Comparison of ENCODE assay signal across 13 mouse cellular contexts in genomic region chr9:110875288-110875695, GRCm38 (mm10). TPM values are rescaled to one million over a fixed set of nuclear protein-coding genes. Genes with fewer than 3 reads are reported as not detected.
DNase-seq lines count a peak whose midpoint lies in the region; ATAC-seq lines count a peak whose summit lies in the region.
"Had no signal": no experiment of that assay in that cellular context is flagged by ENCODE, and none has a peak within 500 bp of the region (broad histone marks: within the 10 kb centered on the region; RNA-seq: fewer than 3 reads in every experiment).

No protein-coding gene starts in this region.

- H3K9me3 ChIP-seq in hindbrain, embryonic 16.5 days (ENCODE audit: control insufficient read depth, low read length), result no peaks in the 10 kb centered on the region
- H3K9me3 ChIP-seq in liver, embryonic 13.5 days (replicated peaks), result no peaks in the 10 kb centered on the region
- H3K9me3 ChIP-seq in neural tube, embryonic 14.5 days (ENCODE audit: control insufficient read depth, low read length), result no peaks in the 10 kb centered on the region
- H3K9me3 ChIP-seq: limb, embryonic 13.5 days had no signal

- peak; percentile 56 for DNase-seq in kidney, adult 18-20 months
- no peak for DNase-seq in kidney, postnatal 10 days
- no peak for DNase-seq in liver, embryonic 13.5 days
- DNase-seq in urinary bladder, postnatal 10 days (ENCODE audit: low spot score), result no peak
- no peak for DNase-seq in layer of hippocampus, adult 9-10 months (ENCODE audit: low spot score)
- DNase-seq: B cell, adult 2 months had no signal

- no peaks in the 10 kb centered on the region for H3K36me3 ChIP-seq in hindbrain, embryonic 16.5 days (ENCODE audit: control insufficient read depth, insufficient read depth, low read length)
- no peaks in the 10 kb centered on the region for H3K36me3 ChIP-seq in liver, embryonic 13.5 days
- H3K36me3 ChIP-seq in neural tube, embryonic 14.5 days (ENCODE audit: control insufficient read depth, insufficient read depth, low read length), result no peaks in the 10 kb centered on the region
- H3K36me3 ChIP-seq: limb, embryonic 13.5 days had no signal

- 9% methylated on average over 6 of the region's 6 CpGs for WGBS in hindbrain, embryonic 16.5 days
- 47% methylated on average over 4 of the region's 6 CpGs for WGBS in liver, embryonic 13.5 days (ENCODE audit: insufficient replicate concordance)
- WGBS in neural tube, embryonic 14.5 days, result 13% methylated on average over 6 of the region's 6 CpGs

- no peak overlapping the region for H3K4me3 ChIP-seq in hindbrain, embryonic 16.5 days (ENCODE audit: low read length)
- H3K4me3 ChIP-seq in liver, embryonic 13.5 days (replicated peaks), result no peak overlapping the region
- H3K4me3 ChIP-seq in neural tube, embryonic 14.5 days (ENCODE audit: low read depth, low read length), result no peak overlapping the region
- H3K4me3 ChIP-seq: limb, embryonic 13.5 days had no signal

- H3K4me1 ChIP-seq in hindbrain, embryonic 16.5 days (ENCODE audit: control insufficient read depth, insufficient read depth, low read depth, low read length), result peaks cover 34% of the 10 kb centered on the region
- H3K4me1 ChIP-seq in liver, embryonic 13.5 days (replicated peaks), result peaks cover 29% of the 10 kb centered on the region
- H3K4me1 ChIP-seq in neural tube, embryonic 14.5 days (ENCODE audit: control insufficient read depth, insufficient read depth, low read length), result peaks cover 14% of the 10 kb centered on the region

- no peak; the same call in 1 of the 2 replicates for ATAC-seq in hindbrain, embryonic 16.5 days
- peak; percentile 63 for ATAC-seq in liver, embryonic 13.5 days (ENCODE audit: low read depth)
- ATAC-seq in neural tube, embryonic 14.5 days (ENCODE audit: low read depth), result peak; percentile 42; the same call in 1 of the 2 replicates
- no peak for ATAC-seq in megakaryocyte-erythroid progenitor cell, adult 5-6 weeks (replicated peaks; ENCODE audit: low FRiP score, low TSS enrichment, poor library complexity, severe bottlenecking)
- ATAC-seq: inflammation-experienced regulatory T-cells, adult 6 months; Patski had no signal

- peaks cover 4% of the 10 kb centered on the region for H3K27me3 ChIP-seq in hindbrain, embryonic 16.5 days (replicated peaks; ENCODE audit: control insufficient read depth, insufficient read depth, low read length)
- peaks cover 57% of the 10 kb centered on the region for H3K27me3 ChIP-seq in liver, embryonic 13.5 days
- H3K27me3 ChIP-seq in neural tube, embryonic 14.5 days (ENCODE audit: control insufficient read depth, insufficient read depth, low read length), result peaks cover 18% of the 10 kb centered on the region
- H3K27me3 ChIP-seq: Patski had no signal

- H3K4me2 ChIP-seq in hindbrain, embryonic 16.5 days (ENCODE audit: low read length), result no peak overlapping the region
- no peak overlapping the region for H3K4me2 ChIP-seq in liver, embryonic 13.5 days
- H3K4me2 ChIP-seq in neural tube, embryonic 14.5 days (ENCODE audit: low read depth, low read length), result no peak overlapping the region
- H3K4me2 ChIP-seq: limb, embryonic 13.5 days had no signal

- peak overlapping the region; percentile 58 for H3K27ac ChIP-seq in hindbrain, embryonic 16.5 days (ENCODE audit: low read depth, low read length)
- peak overlapping the region; percentile 67 for H3K27ac ChIP-seq in liver, embryonic 13.5 days
- H3K27ac ChIP-seq in neural tube, embryonic 14.5 days (ENCODE audit: low read depth, low read length), result no peak overlapping the region
- H3K27ac ChIP-seq: limb, embryonic 13.5 days had no signal

- no peak overlapping the region for H3K9ac ChIP-seq in hindbrain, embryonic 16.5 days (ENCODE audit: low read depth, low read length)
- no peak overlapping the region for H3K9ac ChIP-seq in liver, embryonic 13.5 days
- no peak overlapping the region for H3K9ac ChIP-seq in neural tube, embryonic 14.5 days (replicated peaks; ENCODE audit: low read depth, low read length)
- H3K9ac ChIP-seq: limb, embryonic 13.5 days had no signal

RNA-seq across cellular contexts. Expression of gene Als2cl, which starts 4.4 kb away (rescaled TPM):
- polyA plus RNA-seq in hindbrain, embryonic 16.5 days (2015; fragmentation: Nextera tagmentation; extraction: Ambion mirVana), result 2.1 and 2.7 TPM in 2 replicates
- polyA plus RNA-seq in liver, embryonic 13.5 days (2015; fragmentation: Nextera tagmentation; extraction: Ambion mirVana), result 1.6 and 1.7 TPM in 2 replicates
- 1.5 and 2.6 TPM in 2 replicates for polyA plus RNA-seq in neural tube, embryonic 14.5 days (2014; fragmentation: Nextera tagmentation; extraction: Ambion mirVana)
- 3.7 TPM in 1 of 2 replicates, not detected in the other for total RNA-seq in megakaryocyte-erythroid progenitor cell, adult 5-6 weeks (2014; fragmentation: Nextera tagmentation)
- total RNA-seq in megakaryocyte-erythroid progenitor cell, adult 5-6 weeks (2017), result 0.66 and 1.0 TPM in 2 replicates

RNA-seq across cellular contexts. Expression of gene Tmie, which starts 4.6 kb away (rescaled TPM):
- polyA plus RNA-seq in hindbrain, embryonic 16.5 days (2015; fragmentation: Nextera tagmentation; extraction: Ambion mirVana), result 5.2 and 6.2 TPM in 2 replicates
- 1.3 and 1.6 TPM in 2 replicates for polyA plus RNA-seq in liver, embryonic 13.5 days (2015; fragmentation: Nextera tagmentation; extraction: Ambion mirVana)
- polyA plus RNA-seq in neural tube, embryonic 14.5 days (2014; fragmentation: Nextera tagmentation; extraction: Ambion mirVana), result 1.3 and 3.1 TPM in 2 replicates
- 0.94 TPM in 1 of 2 replicates, not detected in the other for total RNA-seq in megakaryocyte-erythroid progenitor cell, adult 5-6 weeks (2014; fragmentation: Nextera tagmentation)
- 0.88 TPM in 1 of 2 replicates, not detected in the other for total RNA-seq in megakaryocyte-erythroid progenitor cell, adult 5-6 weeks (2017)

RNA-seq across cellular contexts. Expression of gene Prss50, which starts 17.5 kb away (rescaled TPM):
- 0.49 and 0.71 TPM in 2 replicates for polyA plus RNA-seq in hindbrain, embryonic 16.5 days (2015; fragmentation: Nextera tagmentation; extraction: Ambion mirVana)
- 16.6 and 21.0 TPM in 2 replicates for polyA plus RNA-seq in liver, embryonic 13.5 days (2015; fragmentation: Nextera tagmentation; extraction: Ambion mirVana)
- 0.24 and 0.43 TPM in 2 replicates for polyA plus RNA-seq in neural tube, embryonic 14.5 days (2014; fragmentation: Nextera tagmentation; extraction: Ambion mirVana)
- total RNA-seq in megakaryocyte-erythroid progenitor cell, adult 5-6 weeks (2014; fragmentation: Nextera tagmentation), result 37.4 and 42.3 TPM in 2 replicates
- total RNA-seq in megakaryocyte-erythroid progenitor cell, adult 5-6 weeks (2017), result 16.5 and 28.2 TPM in 2 replicates
- total RNA-seq: heart, adult 8-10 months had no signal
- polyA plus RNA-seq: inflammation-experienced regulatory T-cells, adult 6 months had no signal

RNA-seq across cellular contexts. Expression of gene Prss46, which starts 31.0 kb away (rescaled TPM):
- not detected in 2 replicates for polyA plus RNA-seq in hindbrain, embryonic 16.5 days (2015; fragmentation: Nextera tagmentation; extraction: Ambion mirVana)
- not detected in 2 replicates for polyA plus RNA-seq in liver, embryonic 13.5 days (2015; fragmentation: Nextera tagmentation; extraction: Ambion mirVana)
- polyA plus RNA-seq in neural tube, embryonic 14.5 days (2014; fragmentation: Nextera tagmentation; extraction: Ambion mirVana), result not detected in 2 replicates
- not detected in 2 replicates for total RNA-seq in megakaryocyte-erythroid progenitor cell, adult 5-6 weeks (2014; fragmentation: Nextera tagmentation)
- total RNA-seq in megakaryocyte-erythroid progenitor cell, adult 5-6 weeks (2017), result not detected in 2 replicates
- total RNA-seq: heart, adult 8-10 months had no signal
- polyA plus RNA-seq: inflammation-experienced regulatory T-cells, adult 6 months; limb, embryonic 13.5 days had no signal

RNA-seq across cellular contexts. Expression of gene Prss45, which starts 40.9 kb away (rescaled TPM):
- polyA plus RNA-seq in hindbrain, embryonic 16.5 days (2015; fragmentation: Nextera tagmentation; extraction: Ambion mirVana), result 0.12 and 0.29 TPM in 2 replicates
- polyA plus RNA-seq in liver, embryonic 13.5 days (2015; fragmentation: Nextera tagmentation; extraction: Ambion mirVana), result not detected in 2 replicates
- polyA plus RNA-seq in neural tube, embryonic 14.5 days (2014; fragmentation: Nextera tagmentation; extraction: Ambion mirVana), result not detected in 2 replicates
- not detected in 2 replicates for total RNA-seq in megakaryocyte-erythroid progenitor cell, adult 5-6 weeks (2014; fragmentation: Nextera tagmentation)
- total RNA-seq in megakaryocyte-erythroid progenitor cell, adult 5-6 weeks (2017), result not detected in 2 replicates
- polyA plus RNA-seq: inflammation-experienced regulatory T-cells, adult 6 months; limb, embryonic 13.5 days; Patski had no signal

Comparison
In these comparisons a context has a peak if more than half of its experiments do, and no peak if none do; other contexts are left out.
1. ATAC-seq: peak in liver, embryonic 13.5 days (single experiment) and neural tube, embryonic 14.5 days (single experiment); none in hindbrain, embryonic 16.5 days (single experiment) and megakaryocyte-erythroid progenitor cell, adult 5-6 weeks (single experiment).
2. RNA of gene Prss50, which starts 17.5 kb away (polyA plus RNA-seq): 16.6 to 21.0 TPM in liver, embryonic 13.5 days; 0.49 to 0.71 TPM in hindbrain, embryonic 16.5 days and 0.24 to 0.43 TPM in neural tube, embryonic 14.5 days; every median in the first group is over 10 times any median in the second.